Mouse (Mus musculus) hindbrain, embryonic 16.5 days (tissue): ENCODE measurements around the gene Drd1. TPM values are rescaled to one million over a fixed set of nuclear protein-coding genes. Genes with fewer than 3 reads are reported as not detected.
A peak's percentile ranks its signal among the peaks of the same experiment; 100 is the strongest.

Experiments used
- ATAC-seq: fragments of 200-750 bp; cut with Nextera tagmentation; 2 replicates; pipeline ENCODE4 v1.8.0; 2017; ENCODE audit warnings: moderate TSS enrichment, moderate library complexity
- H3K27ac ChIP-seq: fragments of 300-500 bp; sonication (generic); 2 replicates; pipeline ENCODE4 v1.5.1; 2014; ENCODE audit warnings: low read depth, mild to moderate bottlenecking, control low read depth, low read length, moderate library complexity
- H3K27me3 ChIP-seq: fragments of 300-500 bp; sonication (generic); replicated peaks from 2 replicates; pipeline ENCODE4 v1.6.1; 2014; ENCODE audit warnings: low read length; ENCODE audit not compliant: control insufficient read depth, insufficient read depth
- H3K36me3 ChIP-seq: fragments of 300-500 bp; sonication (generic); 2 replicates; pipeline ENCODE4 v1.6.1; 2014; ENCODE audit warnings: mild to moderate bottlenecking, low read length, moderate library complexity, mixed read lengths; ENCODE audit not compliant: control insufficient read depth, insufficient read depth
- H3K4me1 ChIP-seq: fragments of 300-500 bp; sonication (generic); 2 replicates; pipeline ENCODE4 v1.6.1; 2014; ENCODE audit warnings: low read depth, low read length; ENCODE audit not compliant: control insufficient read depth, insufficient read depth
- H3K4me2 ChIP-seq: fragments of 300-500 bp; sonication (generic); 2 replicates; pipeline ENCODE4 v1.6.1; 2014; ENCODE audit warnings: mild to moderate bottlenecking, low read length, control low read depth, moderate library complexity
- H3K4me3 ChIP-seq: fragments of 300-500 bp; sonication (generic); 2 replicates; pipeline ENCODE4 v1.5.1; 2014; ENCODE audit warnings: mild to moderate bottlenecking, low read length, control low read depth, moderate library complexity
- H3K9ac ChIP-seq: fragments of 300-500 bp; sonication (generic); 2 replicates; pipeline ENCODE4 v1.6.1; 2014; ENCODE audit warnings: low read depth, mild to moderate bottlenecking, control low read depth, low read length, moderate library complexity
- H3K9me3 ChIP-seq: fragments of 300-500 bp; sonication (generic); 2 replicates; pipeline ENCODE4 v1.6.1; 2014; ENCODE audit warnings: mild to moderate bottlenecking, low read length, moderate library complexity; ENCODE audit not compliant: control insufficient read depth
- WGBS: fragments of 180-500 bp; shearing (Covaris S2); extraction: QIAGEN DNeasy Blood & Tissue Kit; methylation state at CpG from one replicate; pipeline ENCODE4 v1.1.7; 2014; 5-methylcytosine and 5-hydroxymethylcytosine counted together
- polyA plus RNA-seq: library from polyadenylated mRNA; unstranded; fragments of >200 nt; fragmentation: Nextera tagmentation; extraction: Ambion mirVana; gene quantifications from 2 replicates; pipeline ENCODE4 v1.2.1, GENCODE M21; 2015

The Drd1 gene
- 2.1 and 2.4 TPM in 2 replicates for polyA plus RNA-seq

- Histone ChIP-seq H3K9ac (peak within 1 kb of the TSS; percentile 64), H3K4me1 (peaks cover 5% of the 10 kb centered on the region), H3K9me3 (no peaks in the 10 kb centered on the region), H3K4me3 (peak within 1 kb of the TSS; percentile 57), H3K4me2 (peak within 1 kb of the TSS; percentile 100), H3K27ac (no peak within 1 kb of the TSS), H3K36me3 (no peaks in the 10 kb centered on the region), H3K27me3 (peaks cover 5% of the 10 kb centered on the region; the same call in 1 of the 2 replicates)
- ATAC-seq = peak; percentile 90
- under 1% methylated on average over 24 of the region's 31 CpGs for WGBS
Observed at GRCm38 (mm10) chr13:54055448-54055861, at the start of gene Drd1. Gene Drd1, minus strand, starts transcription at chr13:54055705.

GRCm38 (mm10) chr13:54103866-54104265 lies 48.4 kb upstream of the Drd1 start:
- WGBS = 89% methylated on average over 10 of the region's 10 CpGs
- Histone ChIP-seq H3K27me3 (no peaks in the 10 kb centered on the region), H3K9me3 (no peaks in the 10 kb centered on the region), H3K4me1 (no peaks in the 10 kb centered on the region), H3K9ac (no peak overlapping the region), H3K36me3 (peaks cover 9% of the 10 kb centered on the region; the same call in 1 of the 2 replicates), H3K4me3 (no peak overlapping the region), H3K27ac (no peak overlapping the region), H3K4me2 (no peak overlapping the region)
- no peak for ATAC-seq

GRCm38 (mm10) chr13:54103271-54103670 lies 47.8 kb upstream of the Drd1 start:
- Histone ChIP-seq H3K27ac (no peak overlapping the region), H3K4me3 (no peak overlapping the region), H3K27me3 (no peaks in the 10 kb centered on the region), H3K9ac (no peak overlapping the region), H3K4me1 (no peaks in the 10 kb centered on the region), H3K9me3 (no peaks in the 10 kb centered on the region), H3K36me3 (peaks cover 9% of the 10 kb centered on the region; the same call in 1 of the 2 replicates), H3K4me2 (no peak overlapping the region)
- WGBS = 87% methylated on average over 3 of the region's 3 CpGs
- no peak for ATAC-seq

- 97% methylated on average over 3 of the region's 3 CpGs for WGBS
- no peak overlapping the region for H3K4me2 ChIP-seq
- no peak overlapping the region for H3K27ac ChIP-seq
- H3K27me3 ChIP-seq = no peaks in the 10 kb centered on the region
- no peak for ATAC-seq
- H3K4me1 ChIP-seq = no peaks in the 10 kb centered on the region
- no peak overlapping the region for H3K4me3 ChIP-seq
- H3K9me3 ChIP-seq = no peaks in the 10 kb centered on the region
- H3K36me3 ChIP-seq = peaks cover 9% of the 10 kb centered on the region; the same call in 1 of the 2 replicates
- H3K9ac ChIP-seq = no peak overlapping the region
Observed at GRCm38 (mm10) chr13:54102061-54102460, 46.6 kb upstream of the Drd1 start.

GRCm38 (mm10) chr13:54101031-54101820 lies 45.7 kb upstream of the Drd1 start:
- H3K27me3 ChIP-seq = no peaks in the 10 kb centered on the region
- no peak overlapping the region for H3K4me2 ChIP-seq
- H3K36me3 ChIP-seq = peaks cover 9% of the 10 kb centered on the region; the same call in 1 of the 2 replicates
- ATAC-seq = no peak
- H3K27ac ChIP-seq = no peak overlapping the region
- H3K4me3 ChIP-seq = no peak overlapping the region
- H3K9me3 ChIP-seq = no peaks in the 10 kb centered on the region
- H3K4me1 ChIP-seq = no peaks in the 10 kb centered on the region
- no peak overlapping the region for H3K9ac ChIP-seq
- 91% methylated on average over 15 of the region's 15 CpGs for WGBS

- Histone ChIP-seq H3K4me1 (no peaks in the 10 kb centered on the region), H3K36me3 (peaks cover 10% of the 10 kb centered on the region), H3K27ac (no peak overlapping the region), H3K9ac (no peak overlapping the region), H3K4me2 (no peak overlapping the region), H3K27me3 (no peaks in the 10 kb centered on the region), H3K9me3 (no peaks in the 10 kb centered on the region), H3K4me3 (no peak overlapping the region)
- WGBS = 90% methylated on average over 6 of the region's 6 CpGs
- ATAC-seq = no peak
Observed at GRCm38 (mm10) chr13:54097797-54098196, 42.3 kb upstream of the Drd1 start.

GRCm38 (mm10) chr13:54097227-54097626 lies 41.7 kb upstream of the Drd1 start:
- Histone ChIP-seq H3K9ac (no peak overlapping the region), H3K9me3 (no peaks in the 10 kb centered on the region), H3K36me3 (peaks cover 14% of the 10 kb centered on the region), H3K4me3 (no peak overlapping the region), H3K27ac (no peak overlapping the region), H3K4me2 (no peak overlapping the region), H3K27me3 (no peaks in the 10 kb centered on the region), H3K4me1 (no peaks in the 10 kb centered on the region)
- WGBS = 92% methylated on average over 4 of the region's 4 CpGs
- ATAC-seq = no peak

GRCm38 (mm10) chr13:54095721-54096120 lies 40.2 kb upstream of the Drd1 start:
- no peaks in the 10 kb centered on the region for H3K4me1 ChIP-seq
- no peaks in the 10 kb centered on the region for H3K9me3 ChIP-seq
- no peak overlapping the region; the same call in 1 of the 2 replicates for H3K27ac ChIP-seq
- no peak overlapping the region for H3K4me2 ChIP-seq
- no peak for ATAC-seq
- WGBS = 87% methylated on average over 8 of the region's 8 CpGs
- no peak overlapping the region for H3K4me3 ChIP-seq
- H3K27me3 ChIP-seq = no peaks in the 10 kb centered on the region
- H3K36me3 ChIP-seq = peaks cover 20% of the 10 kb centered on the region
- H3K9ac ChIP-seq = no peak overlapping the region

GRCm38 (mm10) chr13:54094963-54095362 lies 39.5 kb upstream of the Drd1 start:
- peak; percentile 42; the same call in 1 of the 2 replicates for ATAC-seq
- Histone ChIP-seq H3K4me1 (no peaks in the 10 kb centered on the region), H3K4me2 (no peak overlapping the region), H3K9ac (no peak overlapping the region), H3K36me3 (peaks cover 21% of the 10 kb centered on the region), H3K27me3 (no peaks in the 10 kb centered on the region), H3K4me3 (no peak overlapping the region), H3K27ac (peak overlapping the region; percentile 25; the same call in 1 of the 2 replicates), H3K9me3 (no peaks in the 10 kb centered on the region)
- 66% methylated on average over 6 of the region's 6 CpGs for WGBS
